Mouse (Mus musculus) stomach, embryonic 14.5 days (tissue): ENCODE data around the gene E030025P04Rik. TPM values are rescaled to one million over a fixed set of nuclear protein-coding genes. Genes with fewer than 3 reads are reported as not detected.

Source experiments
- ATAC-seq: fragments of 200-750 bp; cut with Nextera tagmentation; 2 replicates; pipeline ENCODE4 v1.8.0; 2017; ENCODE audit warnings: low read depth, moderate TSS enrichment; ENCODE audit not compliant: insufficient number of reproducible peaks, insufficient read depth, low FRiP score
- H3K27ac ChIP-seq: fragments of 300-500 bp; sonication (generic); 2 replicates; pipeline ENCODE4 v1.5.1; 2014; ENCODE audit warnings: mild to moderate bottlenecking, low read length, moderate library complexity, mixed read lengths
- H3K27me3 ChIP-seq: fragments of 300-500 bp; sonication (generic); 2 replicates; pipeline ENCODE4 v1.6.1; 2014; ENCODE audit warnings: low read length, control low read depth, mixed read lengths; ENCODE audit not compliant: control insufficient read depth, insufficient read depth
- H3K36me3 ChIP-seq: fragments of 300-500 bp; sonication (generic); 2 replicates; pipeline ENCODE4 v1.6.1; 2014; ENCODE audit warnings: mild to moderate bottlenecking, control low read depth, low read length, moderate library complexity, mixed read lengths; ENCODE audit not compliant: control insufficient read depth, insufficient read depth
- H3K4me1 ChIP-seq: fragments of 300-500 bp; sonication (generic); 2 replicates; pipeline ENCODE4 v1.6.1; 2014; ENCODE audit warnings: low read length, control low read depth, mixed read lengths; ENCODE audit not compliant: control insufficient read depth, insufficient read depth
- H3K4me2 ChIP-seq: fragments of 300-500 bp; sonication (generic); replicated peaks from 2 replicates; pipeline ENCODE4 v1.6.1; 2014; ENCODE audit warnings: low read depth, low read length, control low read depth
- H3K4me3 ChIP-seq: fragments of 300-500 bp; sonication (generic); 2 replicates; pipeline ENCODE4 v1.5.1; 2014; ENCODE audit warnings: low read depth, low read length, control low read depth
- H3K9ac ChIP-seq: fragments of 300-500 bp; sonication (generic); replicated peaks from 2 replicates; pipeline ENCODE4 v1.6.1; 2014; ENCODE audit warnings: low read depth, mild to moderate bottlenecking, control low read depth, low read length, moderate library complexity, mixed read lengths
- H3K9me3 ChIP-seq: fragments of 300-500 bp; sonication (generic); 2 replicates; pipeline ENCODE4 v1.6.1; 2016; ENCODE audit warnings: low read depth, low read length, control low read depth; ENCODE audit not compliant: control insufficient read depth
- WGBS: fragments of 180-500 bp; shearing (Covaris S2); extraction: QIAGEN DNeasy Blood & Tissue Kit; methylation state at CpG from one replicate; pipeline ENCODE4 v1.1.7; 2014; 5-methylcytosine and 5-hydroxymethylcytosine counted together
- polyA plus RNA-seq: library from polyadenylated mRNA; unstranded; fragments of >200 nt; fragmentation: Nextera tagmentation; extraction: Ambion mirVana; gene quantifications from 2 replicates; pipeline ENCODE4 v1.2.1, GENCODE M21; 2014

Gene E030025P04Rik
- polyA plus RNA-seq, 1 experiment from 2014 or later: not detected

- Histone ChIP-seq H3K36me3 (no peaks in the 10 kb centered on the region), H3K27ac (no peak overlapping the region), H3K4me2 (no peak overlapping the region), H3K27me3 (no peaks in the 10 kb centered on the region), H3K9ac (no peak overlapping the region), H3K4me1 (no peaks in the 10 kb centered on the region), H3K4me3 (no peak overlapping the region), H3K9me3 (no peaks in the 10 kb centered on the region)
- no peak for ATAC-seq
- WGBS: 50% methylated on average over 11 of the region's 11 CpGs
Observed at GRCm38 (mm10) chr11:109107518-109108205, 36.5 kb downstream of the E030025P04Rik start.

GRCm38 (mm10) chr11:109106751-109107150, 37.4 kb downstream of the E030025P04Rik start:
- no peak overlapping the region for H3K4me3 ChIP-seq
- WGBS: 14% methylated on average over 8 of the region's 8 CpGs
- H3K36me3 ChIP-seq: no peaks in the 10 kb centered on the region
- no peaks in the 10 kb centered on the region for H3K4me1 ChIP-seq
- no peak overlapping the region for H3K27ac ChIP-seq
- no peaks in the 10 kb centered on the region for H3K27me3 ChIP-seq
- no peak for ATAC-seq
- no peaks in the 10 kb centered on the region for H3K9me3 ChIP-seq
- H3K9ac ChIP-seq: no peak overlapping the region
- H3K4me2 ChIP-seq: no peak overlapping the region

DNA sequence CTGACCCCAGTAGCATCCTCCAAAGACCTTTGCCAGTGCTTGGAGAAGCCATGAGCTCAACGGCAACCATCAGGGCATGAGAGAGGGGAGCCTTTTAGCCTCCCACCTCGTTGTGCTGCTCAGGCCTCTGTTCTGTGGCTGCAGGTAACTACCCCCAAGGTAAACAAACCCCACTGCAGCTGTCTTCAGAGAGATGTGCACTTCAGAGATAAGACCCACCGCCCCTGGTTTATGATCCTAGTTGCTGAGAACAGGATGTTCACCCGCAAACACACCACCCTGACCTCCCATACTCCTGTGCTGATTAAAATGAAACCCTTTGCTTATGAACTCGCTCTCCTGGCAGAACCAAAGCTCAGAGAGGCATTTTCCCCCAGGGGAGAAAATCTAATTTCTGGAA, 38.0 kb downstream of the E030025P04Rik start:
- no peaks in the 10 kb centered on the region for H3K9me3 ChIP-seq
- 25% methylated on average over 5 of the region's 5 CpGs for WGBS
- no peaks in the 10 kb centered on the region for H3K36me3 ChIP-seq
- no peaks in the 10 kb centered on the region for H3K4me1 ChIP-seq
- no peak overlapping the region for H3K9ac ChIP-seq
- H3K27me3 ChIP-seq: no peaks in the 10 kb centered on the region
- no peak overlapping the region for H3K4me2 ChIP-seq
- ATAC-seq: no peak
- H3K27ac ChIP-seq: no peak overlapping the region
- no peak overlapping the region for H3K4me3 ChIP-seq

DNA sequence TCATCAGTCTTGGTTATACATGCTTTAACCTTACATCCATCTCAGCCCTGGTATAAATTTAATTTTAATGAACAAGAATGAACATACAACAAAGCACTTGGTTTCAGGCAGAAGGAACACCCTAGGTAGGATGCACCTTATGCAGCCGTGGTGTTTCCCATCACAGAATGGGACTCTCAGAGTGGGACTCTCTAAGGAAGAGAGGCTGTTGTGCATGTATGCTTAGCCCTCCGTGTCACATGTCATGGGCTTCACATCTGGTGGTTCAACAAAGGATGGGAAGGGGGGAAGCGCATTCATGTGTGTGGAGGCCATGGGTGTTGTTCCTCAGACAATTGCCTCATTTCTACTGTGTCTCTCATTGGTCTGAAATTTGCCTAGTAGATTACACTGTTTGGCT, 40.8 kb downstream of the E030025P04Rik start:
- Histone ChIP-seq H3K4me1 (no peaks in the 10 kb centered on the region), H3K4me2 (no peak overlapping the region), H3K27me3 (no peaks in the 10 kb centered on the region), H3K9me3 (no peaks in the 10 kb centered on the region), H3K4me3 (no peak overlapping the region), H3K9ac (no peak overlapping the region), H3K36me3 (no peaks in the 10 kb centered on the region), H3K27ac (no peak overlapping the region)
- WGBS: 90% methylated on average over 3 of the region's 3 CpGs
- ATAC-seq: no peak

DNA sequence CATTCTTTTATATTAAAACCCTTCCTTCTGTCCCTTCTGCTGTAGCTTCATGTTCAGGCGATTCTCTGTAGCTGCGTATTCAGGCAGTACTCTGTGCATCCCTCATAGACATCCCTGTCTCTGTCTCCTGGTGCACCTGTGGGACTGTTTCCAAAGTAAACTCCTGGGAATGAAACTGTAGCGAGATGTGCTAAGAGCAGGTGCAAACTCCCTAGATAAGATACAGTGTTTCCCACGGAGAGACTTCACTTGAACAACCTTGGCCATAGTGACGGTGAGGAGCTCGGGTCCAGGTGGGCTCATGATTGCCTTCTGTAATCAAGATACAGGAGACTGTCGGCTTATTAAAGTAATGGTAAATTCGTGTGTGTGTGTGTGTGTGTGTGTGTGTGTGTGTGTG, 41.5 kb downstream of the E030025P04Rik start:
- Histone ChIP-seq H3K27me3 (no peaks in the 10 kb centered on the region), H3K36me3 (no peaks in the 10 kb centered on the region), H3K9me3 (no peaks in the 10 kb centered on the region), H3K9ac (no peak overlapping the region), H3K4me2 (no peak overlapping the region), H3K27ac (no peak overlapping the region), H3K4me1 (no peaks in the 10 kb centered on the region), H3K4me3 (no peak overlapping the region)
- 85% methylated on average over 8 of the region's 8 CpGs for WGBS
- ATAC-seq: no peak

DNA sequence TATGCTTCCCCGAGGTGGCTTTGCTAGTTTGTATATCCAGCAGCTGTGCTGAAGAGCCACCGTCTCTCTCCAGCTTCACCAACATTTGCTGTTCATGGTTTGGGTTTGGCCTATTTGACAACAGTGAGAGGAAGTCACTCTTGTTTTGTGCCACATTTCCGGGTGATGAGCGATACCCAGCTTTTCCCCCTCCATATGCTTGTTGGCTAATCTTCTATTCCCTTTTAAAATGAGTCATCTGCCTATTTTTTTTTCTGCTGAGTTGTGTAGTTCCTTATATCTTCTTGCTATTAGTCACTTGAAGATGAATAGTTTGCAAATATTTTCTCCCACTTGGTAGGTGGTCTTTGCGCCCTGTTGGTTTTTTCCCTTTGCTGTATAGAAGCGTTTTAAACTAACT, 43.9 kb downstream of the E030025P04Rik start:
- WGBS: 75% methylated on average over 6 of the region's 6 CpGs
- no peak overlapping the region for H3K9ac ChIP-seq

DNA sequence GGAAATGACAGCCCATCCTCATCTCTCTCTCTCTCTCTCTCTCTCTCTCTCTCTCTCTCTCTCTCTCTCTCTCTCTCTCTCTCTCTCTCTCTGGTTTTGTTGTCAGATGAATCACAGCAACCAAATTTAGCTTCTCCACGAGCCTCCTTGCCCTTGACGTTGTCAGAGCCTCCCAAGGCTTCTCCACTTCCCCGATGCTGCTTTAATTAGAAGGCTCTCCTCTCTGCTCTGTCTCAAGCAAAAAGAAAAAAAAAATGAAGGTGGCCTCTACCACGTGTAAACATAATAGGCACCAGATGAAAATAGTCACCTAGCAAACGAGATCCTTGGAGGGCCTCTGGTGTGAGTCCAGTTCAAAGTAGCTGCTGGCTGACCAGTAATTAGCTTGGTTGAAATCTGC, 52.3 kb downstream of the E030025P04Rik start:
- H3K4me1 ChIP-seq: no peaks in the 10 kb centered on the region
- H3K9me3 ChIP-seq: no peaks in the 10 kb centered on the region
- no peaks in the 10 kb centered on the region for H3K36me3 ChIP-seq
- H3K27me3 ChIP-seq: no peaks in the 10 kb centered on the region
- H3K4me2 ChIP-seq: no peak overlapping the region
- H3K27ac ChIP-seq: no peak overlapping the region
- H3K9ac ChIP-seq: no peak overlapping the region
- ATAC-seq: no peak
- 46% methylated on average over 5 of the region's 5 CpGs for WGBS
- no peak overlapping the region for H3K4me3 ChIP-seq

More for the DNA sequence above, 43.9 kb downstream of the E030025P04Rik start:
- Histone ChIP-seq H3K36me3 (no peaks in the 10 kb centered on the region), H3K4me3 (no peak overlapping the region), H3K27ac (no peak overlapping the region), H3K4me2 (no peak overlapping the region), H3K9me3 (no peaks in the 10 kb centered on the region), H3K27me3 (no peaks in the 10 kb centered on the region), H3K4me1 (no peaks in the 10 kb centered on the region)
- no peak for ATAC-seq
